Mouse (Mus musculus) liver, adult 2 months (tissue): Measurements from ENCODE around the gene Adrb1. TPM values are rescaled to one million over a fixed set of nuclear protein-coding genes. Genes with fewer than 3 reads are reported as not detected.
A peak's percentile ranks its signal among the peaks of the same experiment; 100 is the strongest.

Experiments
- DNase-seq: peaks from one replicate; pipeline ENCODE4 v3.0.0-alpha.2; 2011; ENCODE audit warnings: low read depth, low spot score; ENCODE audit errors: extremely low read depth
- H3K27ac ChIP-seq: fragments of 200-500 bp; replicated peaks from 2 replicates; pipeline ENCODE4 v1.5.1; 2012; ENCODE audit warnings: low read depth, mild to moderate bottlenecking, control low read depth, inconsistent platforms, low read length; ENCODE audit not compliant: insufficient read depth
- H3K27me3 ChIP-seq: fragments of 200-500 bp; 2 replicates; pipeline ENCODE4 v1.6.1; 2012; ENCODE audit warnings: mild to moderate bottlenecking, moderate library complexity, low read length, inconsistent platforms; ENCODE audit not compliant: control insufficient read depth, insufficient read depth
- H3K36me3 ChIP-seq: fragments of 200-500 bp; 2 replicates; pipeline ENCODE4 v1.6.1; 2012; ENCODE audit warnings: low read length, inconsistent platforms; ENCODE audit not compliant: control insufficient read depth, insufficient read depth
- H3K4me1 ChIP-seq: fragments of 200-500 bp; 2 replicates; pipeline ENCODE4 v1.6.1; 2011; ENCODE audit warnings: low read length; ENCODE audit not compliant: control insufficient read depth, insufficient read depth
- H3K4me3 ChIP-seq: fragments of 200-500 bp; 2 replicates; pipeline ENCODE4 v1.5.1; 2011; ENCODE audit warnings: low read depth, mild to moderate bottlenecking, control low read depth, low read length, moderate library complexity; ENCODE audit not compliant: insufficient read depth
- H3K79me2 ChIP-seq: fragments of 200-500 bp; 2 replicates; pipeline ENCODE4 v1.6.1; 2012; ENCODE audit warnings: inconsistent platforms, mild to moderate bottlenecking, low read length, moderate library complexity; ENCODE audit not compliant: control insufficient read depth, insufficient read depth
- H3K9ac ChIP-seq: fragments of 200-500 bp; 2 replicates; pipeline ENCODE4 v1.6.1; 2012; ENCODE audit warnings: low read depth, mild to moderate bottlenecking, control low read depth, inconsistent platforms, low read length
- CTCF ChIP-seq: fragments of 200-500 bp; IDR thresholded peaks from 2 replicates; pipeline ENCODE4 v1.5.1; 2011; ENCODE audit warnings: low read depth, low read length, control low read depth
- POLR2A ChIP-seq: fragments of 200-500 bp; IDR thresholded peaks from 2 replicates; pipeline ENCODE4 v1.6.1; 2011; ENCODE audit warnings: low read length, control low read depth; ENCODE audit not compliant: insufficient read depth; ENCODE audit errors: extremely low read depth
- WGBS: fragments of 180-500 bp; shearing (Covaris S2); methylation state at CpG from one replicate; pipeline ENCODE4 v1.1.7; 2018; 5-methylcytosine and 5-hydroxymethylcytosine counted together
- polyA plus RNA-seq: library from polyadenylated mRNA; depleted of rRNA; stranded (reverse); fragments of >200 nt; gene quantifications from 2 replicates; pipeline ENCODE4 v1.2.3, GENCODE M21; 2012
- total RNA-seq: library from RNA; depleted of rRNA; stranded (reverse); fragments of >200 nt; gene quantifications from 2 replicates; pipeline ENCODE4 v1.2.3, GENCODE M21; 2014

Adrb1 gene
- total and polyA plus RNA-seq, 2 experiments, result 0.65 to 0.89 TPM

- no peak for TF ChIP-seq POLR2A
- no peak for TF ChIP-seq CTCF
- H3K4me3 ChIP-seq, result no peak overlapping the region
- WGBS, result 49% methylated on average over 7 of the region's 7 CpGs
Measured at GRCm38 (mm10) chr19:56679992-56680391, 42.0 kb upstream of the Adrb1 start.

GRCm38 (mm10) chr19:56682297-56682696, 39.7 kb upstream of the Adrb1 start:
- WGBS, result 95% methylated on average over 7 of the region's 7 CpGs
- TF ChIP-seq POLR2A, result no peak
- TF ChIP-seq CTCF, result no peak
- Histone ChIP-seq H3K27me3 (no peaks in the 10 kb centered on the region; the same call in 1 of the 2 replicates), H3K4me3 (no peak overlapping the region), H3K27ac (no peak overlapping the region), H3K36me3 (no peaks in the 10 kb centered on the region), H3K4me1 (peaks cover 3% of the 10 kb centered on the region), H3K79me2 (no peaks in the 10 kb centered on the region), H3K9ac (no peak overlapping the region)
- DNase-seq, result no peak

More at GRCm38 (mm10) chr19:56679992-56680391, 42.0 kb upstream of the Adrb1 start:
- peaks cover 7% of the 10 kb centered on the region for H3K4me1 ChIP-seq
- H3K27me3 ChIP-seq, result no peaks in the 10 kb centered on the region; the same call in 1 of the 2 replicates
- no peaks in the 10 kb centered on the region for H3K79me2 ChIP-seq
- no peaks in the 10 kb centered on the region for H3K36me3 ChIP-seq
- H3K9ac ChIP-seq, result no peak overlapping the region
- peak; percentile 78 for DNase-seq
- H3K27ac ChIP-seq, result no peak overlapping the region

- 82% methylated on average over 7 of the region's 7 CpGs for WGBS
- no peaks in the 10 kb centered on the region for H3K36me3 ChIP-seq
- H3K27ac ChIP-seq, result no peak overlapping the region
- no peak for TF ChIP-seq CTCF
- TF ChIP-seq POLR2A, result no peak
- DNase-seq, result no peak
- H3K4me3 ChIP-seq, result no peak overlapping the region
- H3K79me2 ChIP-seq, result no peaks in the 10 kb centered on the region
- no peaks in the 10 kb centered on the region; the same call in 1 of the 2 replicates for H3K27me3 ChIP-seq
- no peak overlapping the region for H3K9ac ChIP-seq
- H3K4me1 ChIP-seq, result peaks cover 3% of the 10 kb centered on the region
Measured at GRCm38 (mm10) chr19:56682843-56683242, 39.2 kb upstream of the Adrb1 start.

- H3K27me3 ChIP-seq, result no peaks in the 10 kb centered on the region
- WGBS, result 92% methylated on average over 7 of the region's 7 CpGs
- no peak overlapping the region for H3K9ac ChIP-seq
- no peak overlapping the region for H3K27ac ChIP-seq
- peaks cover 5% of the 10 kb centered on the region for H3K4me1 ChIP-seq
- DNase-seq, result no peak
- no peaks in the 10 kb centered on the region for H3K36me3 ChIP-seq
- H3K79me2 ChIP-seq, result no peaks in the 10 kb centered on the region
- H3K4me3 ChIP-seq, result no peak overlapping the region
- no peak for TF ChIP-seq CTCF
- TF ChIP-seq POLR2A, result no peak
Measured at GRCm38 (mm10) chr19:56685515-56685914, 36.5 kb upstream of the Adrb1 start.

- Histone ChIP-seq H3K27ac (no peak overlapping the region), H3K4me1 (peaks cover 5% of the 10 kb centered on the region), H3K4me3 (no peak overlapping the region), H3K79me2 (no peaks in the 10 kb centered on the region), H3K36me3 (no peaks in the 10 kb centered on the region), H3K27me3 (no peaks in the 10 kb centered on the region), H3K9ac (no peak overlapping the region)
- DNase-seq, result no peak
- TF ChIP-seq POLR2A, result no peak
- no peak for TF ChIP-seq CTCF
- WGBS, result 97% methylated on average over 12 of the region's 12 CpGs
Measured at GRCm38 (mm10) chr19:56686218-56686617, 35.8 kb upstream of the Adrb1 start.

- Histone ChIP-seq H3K4me1 (peaks cover 5% of the 10 kb centered on the region), H3K4me3 (no peak overlapping the region), H3K27ac (no peak overlapping the region), H3K27me3 (no peaks in the 10 kb centered on the region), H3K36me3 (no peaks in the 10 kb centered on the region), H3K79me2 (no peaks in the 10 kb centered on the region), H3K9ac (no peak overlapping the region)
- TF ChIP-seq CTCF (no peak), POLR2A (no peak)
- DNase-seq, result no peak
- WGBS, result 90% methylated on average over 8 of the region's 8 CpGs
Measured at GRCm38 (mm10) chr19:56687026-56687635, 34.9 kb upstream of the Adrb1 start.
